Mouse (Mus musculus) CH12.LX (cell line): ENCODE results near the gene Papola. TPM values are rescaled to one million over a fixed set of nuclear protein-coding genes. Genes with fewer than 3 reads are reported as not detected.

ENCODE experiments used
- DNase-seq: peaks from one replicate; pipeline ENCODE4 v3.0.0-alpha.2; 2013; ENCODE audit errors: extremely low read depth
- H3K27ac ChIP-seq: 2 replicates; pipeline ENCODE4 v1.5.1; 2012; ENCODE audit warnings: low read depth, mild to moderate bottlenecking, control low read depth, moderate library complexity; ENCODE audit not compliant: insufficient read depth
- H3K27me3 ChIP-seq: replicated peaks from 2 replicates; pipeline ENCODE3; 2012; ENCODE audit warnings: inconsistent platforms
- H3K36me3 ChIP-seq, 2 experiments: replicated peaks in 1 of 2; 2 replicates each; pipeline versions ENCODE3 to v1.6.1; 2012; ENCODE audit warnings: inconsistent platforms in 1 of 2, low read length in 1 of 2, mild to moderate bottlenecking in 1 of 2, mixed read lengths in 1 of 2, moderate library complexity in 1 of 2; ENCODE audit not compliant: control insufficient read depth in 1 of 2, insufficient read depth in 1 of 2
- H3K4me1 ChIP-seq, 2 experiments: 2 replicates each; pipeline ENCODE4 v1.6.1; 2012; ENCODE audit warnings: inconsistent platforms in 1 of 2, moderate library complexity in 1 of 2; ENCODE audit not compliant: insufficient read depth in 2 of 2, control insufficient read depth in 1 of 2
- H3K4me2 ChIP-seq: 2 replicates; pipeline ENCODE4 v1.6.1; 2012; ENCODE audit warnings: low read depth, mild to moderate bottlenecking, control low read depth; ENCODE audit not compliant: poor library complexity, insufficient read depth, severe bottlenecking
- H3K4me3 ChIP-seq, 3 experiments: fragments of 150-350 bp in 1 of 3; sonication (generic) in 1 of 3; replicated peaks in 1 of 3; 2 replicates each; pipeline versions ENCODE3 to v1.5.1; 2011 to 2012; ENCODE audit warnings: low read depth in 2 of 3, low read length in 2 of 3, mild to moderate bottlenecking in 2 of 3, moderate library complexity in 2 of 3, control low read depth in 1 of 3, improper control_type of control experiment in 1 of 3, inconsistent platforms in 1 of 3, mixed read lengths in 1 of 3; ENCODE audit not compliant: poor library complexity in 1 of 3
- H3K79me2 ChIP-seq: replicated peaks from 2 replicates; pipeline ENCODE4 v1.6.1; 2012; ENCODE audit warnings: mild to moderate bottlenecking, moderate library complexity; ENCODE audit not compliant: control insufficient read depth, poor library complexity, insufficient read depth, severe bottlenecking; ENCODE audit errors: extremely low read depth
- H3K9ac ChIP-seq: 2 replicates; pipeline ENCODE4 v1.6.1; 2012; ENCODE audit warnings: low read depth, mild to moderate bottlenecking, control low read depth, moderate library complexity; ENCODE audit not compliant: insufficient read depth
- H3K9me3 ChIP-seq: replicated peaks from 2 replicates; pipeline ENCODE3; 2012; ENCODE audit warnings: low read length, inconsistent platforms, mixed read lengths
- BHLHE40 ChIP-seq: IDR thresholded peaks from 2 replicates; pipeline ENCODE4 v1.6.1; 2011; ENCODE audit warnings: mild to moderate bottlenecking, low read depth, low read length, improper control_type of control experiment
- CHD1 ChIP-seq: IDR thresholded peaks from 2 replicates; pipeline ENCODE4 v1.6.1; 2012; ENCODE audit warnings: low read depth, low read length, improper control_type of control experiment, inconsistent platforms
- JUND ChIP-seq: conservative IDR thresholded peaks from 2 replicates; pipeline ENCODE4 v1.6.1; 2011; ENCODE audit warnings: low read depth, low read length, improper control_type of control experiment
- MAX ChIP-seq: IDR thresholded peaks from 2 replicates; pipeline ENCODE4 v1.6.1; 2011; ENCODE audit warnings: low read length, improper control_type of control experiment
- MAZ ChIP-seq: IDR thresholded peaks from 2 replicates; pipeline ENCODE4 v1.6.1; 2012; ENCODE audit warnings: low read depth, mild to moderate bottlenecking, inconsistent platforms, low read length, improper control_type of control experiment, moderate library complexity
- MXI1 ChIP-seq: IDR thresholded peaks from 2 replicates; pipeline ENCODE4 v1.6.1; 2011; ENCODE audit warnings: mild to moderate bottlenecking, low read depth, low read length, improper control_type of control experiment
- NELFE ChIP-seq: IDR thresholded peaks from 2 replicates; pipeline ENCODE4 v1.6.1; 2011; ENCODE audit warnings: low read depth, low read length, improper control_type of control experiment
- NRF1 ChIP-seq: IDR thresholded peaks from 2 replicates; pipeline ENCODE4 v1.6.1; 2014; ENCODE audit warnings: low read depth, mild to moderate bottlenecking, inconsistent platforms, low read length, improper control_type of control experiment, moderate library complexity
- PAX5 ChIP-seq: IDR thresholded peaks from 2 replicates; pipeline ENCODE4 v1.6.1; 2012; ENCODE audit warnings: low read length, inconsistent platforms, mixed read lengths
- POLR2A ChIP-seq: IDR thresholded peaks from 2 replicates; pipeline ENCODE4 v1.6.1; 2011; ENCODE audit warnings: low read depth, mild to moderate bottlenecking, improper control_type of control experiment, low read length
- RCOR1 ChIP-seq: conservative IDR thresholded peaks from 2 replicates; pipeline ENCODE4 v1.6.1; 2012; ENCODE audit warnings: low read depth, mild to moderate bottlenecking, inconsistent platforms, low read length, improper control_type of control experiment
- TCF12 ChIP-seq: IDR thresholded peaks from 2 replicates; pipeline ENCODE4 v1.6.1; 2014; ENCODE audit warnings: low read depth, mild to moderate bottlenecking, inconsistent platforms, low read length, improper control_type of control experiment
- UBTF ChIP-seq: IDR thresholded peaks from 2 replicates; pipeline ENCODE4 v1.6.1; 2012; ENCODE audit warnings: low read depth, mild to moderate bottlenecking, inconsistent platforms, low read length, improper control_type of control experiment, moderate library complexity
- USF2 ChIP-seq: conservative IDR thresholded peaks from 2 replicates; pipeline ENCODE4 v1.6.1; 2011; ENCODE audit warnings: low read depth, low read length, improper control_type of control experiment
- ZC3H11A ChIP-seq: IDR thresholded peaks from 2 replicates; pipeline ENCODE4 v1.6.1; 2012; ENCODE audit warnings: low read depth, mild to moderate bottlenecking, inconsistent platforms, low read length, improper control_type of control experiment
- ZMIZ1 ChIP-seq: IDR thresholded peaks from 2 replicates; pipeline ENCODE4 v1.6.1; 2012; ENCODE audit warnings: low read depth, mild to moderate bottlenecking, inconsistent platforms, low read length, improper control_type of control experiment
- ZNF384 ChIP-seq: IDR thresholded peaks from 2 replicates; pipeline ENCODE4 v1.6.1; 2012; ENCODE audit warnings: low read depth, low read length, improper control_type of control experiment, inconsistent platforms
- dilution Hi-C: fragments of 300-500 bp; cut with MboI; formaldehyde crosslinking; loops from 2 replicates; pipeline ENCODE4 v1.14.3; 2020; ENCODE audit warnings: low sequenced_read_pairs; ENCODE audit not compliant: extremely low pct_unique_long_range_greater_than_20kb, extremely low pct_ligation_motif_present
- in situ Hi-C: fragments of 300-500 bp; cut with MboI; formaldehyde crosslinking; loops from 3 replicates; pipeline ENCODE4 v1.14.3; 2019; ENCODE audit warnings: low sequenced_read_pairs, low pct_ligation_motif_present, low pct_unique_long_range_greater_than_20kb, mixed read lengths
- polyA plus RNA-seq: library from polyadenylated mRNA; unstranded; fragments of >175 nt; gene quantifications from 2 replicates; pipeline ENCODE4 v1.2.1, GENCODE M21; 2012; ENCODE audit warnings: low read depth; ENCODE audit not compliant: insufficient read length
- total RNA-seq, 2 experiments: library from RNA; depleted of rRNA; stranded (reverse); fragments of 300-350 nt in 1 of 2; fragments of >200 nt in 1 of 2; gene quantifications; 2 replicates each; pipeline ENCODE4 v1.2.3; 2012 to 2014

Gene Papola
- total and polyA plus RNA-seq, 3 experiments = 100.0 to 150 (median 111) TPM

DNA sequence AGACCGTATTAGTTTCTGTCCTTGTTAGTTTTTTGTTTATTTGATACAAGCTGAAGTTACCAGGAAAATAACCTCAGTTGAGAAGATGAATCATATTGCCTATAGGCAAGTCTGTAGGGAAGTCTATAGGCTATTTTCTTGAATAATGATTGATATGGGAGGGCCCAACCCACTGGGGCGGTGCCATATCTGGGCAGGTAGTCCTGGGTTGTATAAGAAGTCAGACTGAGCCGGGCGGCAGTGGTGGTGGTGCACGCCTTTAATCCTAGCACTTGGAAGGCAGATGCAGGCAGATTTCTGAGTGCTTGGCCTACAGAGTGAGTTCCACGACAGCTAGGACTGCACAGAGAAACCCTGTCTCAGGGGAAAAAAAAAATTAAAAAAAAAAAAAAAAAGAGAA is 5.4 kb downstream of the Papola start:
- in situ Hi-C loops = no loop called here
- TF ChIP-seq JUND (no peak), ZNF384 (peak; percentile 13; the same call in 1 of the 2 replicates), TCF12 (no peak)
- no peak overlapping the region for H3K4me2 ChIP-seq
- H3K4me1 ChIP-seq = peaks cover 0 to 32% of the 10 kb centered on the region in 2 experiments; a peak in 2 of 4 replicates
- peaks cover 0 to 51% of the 10 kb centered on the region in 2 experiments for H3K36me3 ChIP-seq
- H3K4me3 ChIP-seq = no peak overlapping the region
- no peak overlapping the region for H3K27ac ChIP-seq
- no peak overlapping the region for H3K9ac ChIP-seq
- no peaks in the 10 kb centered on the region for H3K9me3 ChIP-seq
- no peaks in the 10 kb centered on the region for H3K27me3 ChIP-seq
- DNase-seq = no peak
- H3K79me2 ChIP-seq = peaks cover 96% of the 10 kb centered on the region
- dilution Hi-C loops = no loop called here

GRCm38 (mm10) chr12:105794896-105795295 is 10.4 kb downstream of the Papola start:
- DNase-seq = no peak
- dilution Hi-C loops (no loop called here), in situ Hi-C loops (no loop called here)
- Histone ChIP-seq H3K9ac (no peak overlapping the region), H3K4me2 (no peak overlapping the region), H3K79me2 (peaks cover 93% of the 10 kb centered on the region), H3K4me3 (no peak overlapping the region), H3K9me3 (no peaks in the 10 kb centered on the region), H3K27ac (no peak overlapping the region), H3K27me3 (no peaks in the 10 kb centered on the region), H3K36me3 (peaks cover 6 to 60% of the 10 kb centered on the region in 2 experiments), H3K4me1 (peaks cover 0 to 26% of the 10 kb centered on the region in 2 experiments; a peak in 1 of 4 replicates)
- no peak for TF ChIP-seq POLR2A
- TF ChIP-seq RCOR1 = no peak
- no peak for TF ChIP-seq ZMIZ1
- no peak for TF ChIP-seq BHLHE40
- no peak for TF ChIP-seq ZC3H11A
- TF ChIP-seq MAX = no peak
- TF ChIP-seq NRF1 = no peak
- TF ChIP-seq MAZ = no peak

DNA sequence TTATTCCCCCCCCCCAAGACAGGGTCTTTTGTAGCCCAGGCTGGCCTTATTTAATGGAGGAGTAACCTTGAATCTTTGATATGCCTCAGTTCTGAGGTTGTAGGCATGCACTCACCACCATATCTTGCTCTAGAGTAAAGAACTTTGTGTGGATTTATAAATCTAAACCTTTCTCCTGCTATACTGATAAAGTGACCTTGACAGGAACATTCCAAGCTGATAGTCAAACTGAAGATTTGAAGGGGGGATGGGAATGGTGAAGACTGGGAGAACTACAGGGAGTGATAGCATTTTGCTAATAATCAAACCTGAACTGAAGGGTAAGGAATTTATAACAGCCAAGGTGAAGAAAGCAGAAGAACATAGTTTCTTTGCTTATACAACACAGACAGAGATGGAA is 13.5 kb downstream of the Papola start:
- Histone ChIP-seq H3K4me1 (peaks cover 0 to 22% of the 10 kb centered on the region in 2 experiments; a peak in 1 of 4 replicates), H3K36me3 (peaks cover 21 to 70% of the 10 kb centered on the region in 2 experiments), H3K9ac (no peak overlapping the region), H3K79me2 (peaks cover 83% of the 10 kb centered on the region), H3K4me3 (no peak overlapping the region), H3K4me2 (no peak overlapping the region), H3K27ac (no peak overlapping the region)
- no peak for DNase-seq
- dilution Hi-C loops = no loop called here
- TF ChIP-seq USF2 (no peak), UBTF (no peak), PAX5 (no peak), ZMIZ1 (no peak), CHD1 (no peak), MXI1 (no peak), ZC3H11A (no peak), NELFE (no peak), BHLHE40 (no peak)
- TF ChIP-seq, all 38 proteins: peak for 0
- in situ Hi-C loops = no loop called here
- no peaks in the 10 kb centered on the region for H3K9me3 ChIP-seq
- no peaks in the 10 kb centered on the region for H3K27me3 ChIP-seq
